Mouse (Mus musculus): ENCODE data around the gene Col15a1.

DNA sequence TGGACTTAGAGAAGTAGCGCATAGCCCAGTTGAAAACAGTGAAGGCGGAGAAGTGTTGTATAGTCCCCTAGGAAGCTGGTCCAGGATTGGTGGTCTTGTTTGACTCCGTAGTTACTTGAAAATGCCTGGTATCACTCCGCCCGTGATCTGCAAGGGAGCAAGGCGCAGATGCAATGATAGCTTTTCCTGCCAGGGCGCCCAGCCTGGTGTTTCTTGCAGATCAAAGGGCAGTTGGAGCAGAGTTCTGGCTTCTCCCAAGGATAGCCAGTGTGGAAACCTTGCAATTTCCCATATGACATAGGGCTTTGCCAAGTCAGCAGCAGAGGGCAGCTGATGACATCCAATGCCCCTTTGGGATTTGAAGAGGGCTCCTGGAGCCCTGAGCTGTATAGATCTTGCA is 1.5 kb downstream of the Col15a1 start:
- TF ChIP-seq CTCF (conservative IDR thresholded peaks at IDR 0.05; ENCODE audit: low read length): no peak
- no peak for TF ChIP-seq NANOG (IDR thresholded peaks at IDR 0.05; ENCODE audit: borderline replicate concordance, low read length)

Measured in E14TG2a.4 (cell line).